Mouse (Mus musculus) heart, postnatal 14 days (tissue): Measurements from ENCODE around the gene Gm42372. TPM values are rescaled to one million over a fixed set of nuclear protein-coding genes. Genes with fewer than 3 reads are reported as not detected.
A peak's percentile ranks its signal among the peaks of the same experiment; 100 is the strongest.

ENCODE experiments used
- DNase-seq, 2 experiments: peaks; one replicate each; pipeline ENCODE4 v3.0.0; 2021 to 2022
- intact Hi-C: fragments of 180-260 bp; cut with DNase I; formaldehyde crosslinking; loops from one replicate; pipeline ENCODE4 v1.15.1; 2025
- total RNA-seq, 2 experiments: library from RNA; stranded (reverse); gene quantifications; 2 replicates each; pipeline ENCODE4 v1.2.3; 2021

Gene Gm42372
- total RNA-seq, 2 experiments from 2014 or later = 0.07 TPM

- intact Hi-C loops = loop anchor here (2.0 to 5.0 kb wide), 2 partner anchors 24 to 35 kb away; partner anchors contain the start of gene Hif3a
- no peak for DNase-seq
These were observed 44.1 kb downstream of the Gm42372 start for GRCm38 (mm10) chr7:17026710-17027587.

- intact Hi-C loops = loop anchor here (2.0 to 5.0 kb wide), 2 partner anchors 25 to 35 kb away; partner anchors contain the start of gene Hif3a
- peak; percentile 90 to 92 for DNase-seq
These were observed 44.9 kb downstream of the Gm42372 start, which contains the start of gene Ppp5c for GRCm38 (mm10) chr7:17027588-17028343. Gene Ppp5c (minus strand): TSS chr7:17027924.

- no peak for DNase-seq
- intact Hi-C loops = loop anchor here (5.0 kb wide), 1 partner anchor 33 kb away; the partner anchor contains the start of gene Hif3a
These were observed 46.0 kb downstream of the Gm42372 start for GRCm38 (mm10) chr7:17028923-17029322.

GRCm38 (mm10) chr7:17030239-17030638 is 47.4 kb downstream of the Gm42372 start:
- DNase-seq = no peak
- intact Hi-C loops = no loop called here

Other genes with a start within 250 kb of the Gm42372 start
- 100 to 1,000 TPM in 1 of 2 experiments, 10 to 100 TPM in 1; 89.4 to 102 TPM for gene Ap2s1, start 244.7 kb upstream of the Gm42372 start, total RNA-seq
- 10 to 100 TPM; 26.5 to 35.4 TPM for gene Slc1a5, start 201.7 kb upstream of the Gm42372 start, total RNA-seq
- 10 to 100 TPM; 65.3 to 69.1 TPM for gene Strn4, start 167.2 kb upstream of the Gm42372 start, total RNA-seq
- gene Fkrp, start 166.4 kb upstream of the Gm42372 start, total RNA-seq = 10 to 100 TPM; 42.8 to 45.5 TPM
- gene Prkd2, start 140.2 kb upstream of the Gm42372 start, total RNA-seq = 10 to 100 TPM; 35.3 to 35.9 TPM
- 10 to 100 TPM; 18.6 to 19.0 TPM for gene Dact3, start 107.8 kb upstream of the Gm42372 start, total RNA-seq
- gene Gng8, start 91.3 kb upstream of the Gm42372 start, total RNA-seq = under 1 TPM; 0.81 to 0.98 TPM
- gene Ptgir, start 76.6 kb upstream of the Gm42372 start, total RNA-seq = 1 to 10 TPM; 1.4 to 1.6 TPM
- gene Calm3, start 59.0 kb upstream of the Gm42372 start, total RNA-seq = 100 to 1,000 TPM; 228 to 250 TPM
- 1 to 10 TPM; 3.6 to 4.0 TPM for gene Pnmal2, start 38.4 kb upstream of the Gm42372 start, total RNA-seq
- not detected for gene Pnmal1, start 23.4 kb upstream of the Gm42372 start, total RNA-seq
- gene Ccdc8, start 9.6 kb downstream of the Gm42372 start, total RNA-seq = 10 to 100 TPM in 1 of 2 experiments, 1 to 10 TPM in 1; 9.8 to 10.3 TPM
- 100 to 1,000 TPM; 101 to 108 TPM for gene Ppp5c, start 44.8 kb downstream of the Gm42372 start, total RNA-seq
- 1 to 10 TPM; 4.9 to 5.4 TPM for gene Hif3a, start 79.3 kb downstream of the Gm42372 start, total RNA-seq
- under 1 TPM; 0.05 TPM for gene Psg16, start 91.0 kb downstream of the Gm42372 start, total RNA-seq
- not detected for gene Ceacam3, start 167.2 kb downstream of the Gm42372 start, total RNA-seq
- not detected for gene Psg29, start 220.4 kb downstream of the Gm42372 start, total RNA-seq